Mouse (Mus musculus) intestine, embryonic 15.5 days (tissue): ENCODE results near the gene Tcf23. TPM values are rescaled to one million over a fixed set of nuclear protein-coding genes. Genes with fewer than 3 reads are reported as not detected.
"Not testable (repeated sequence)": the region's sequence is repeated elsewhere in the genome, so short reads cannot be mapped to it uniquely, and the experiment has no call there.

ENCODE experiments used
- ATAC-seq: fragments of 200-750 bp; cut with Nextera tagmentation; 2 replicates; pipeline ENCODE4 v1.8.0; 2017; ENCODE audit warnings: moderate TSS enrichment, moderate library complexity
- H3K27ac ChIP-seq: fragments of 300-500 bp; sonication (generic); 2 replicates; pipeline ENCODE4 v1.5.1; 2015; ENCODE audit warnings: mild to moderate bottlenecking, inconsistent platforms
- H3K27me3 ChIP-seq: fragments of 300-500 bp; sonication (generic); replicated peaks from 2 replicates; pipeline ENCODE4 v1.6.1; 2015; ENCODE audit warnings: inconsistent platforms
- H3K36me3 ChIP-seq: fragments of 300-500 bp; sonication (generic); 2 replicates; pipeline ENCODE4 v1.6.1; 2015; ENCODE audit warnings: inconsistent platforms
- H3K4me1 ChIP-seq: fragments of 300-500 bp; sonication (generic); replicated peaks from 2 replicates; pipeline ENCODE4 v1.6.1; 2015; ENCODE audit warnings: inconsistent platforms
- H3K4me2 ChIP-seq: fragments of 300-500 bp; sonication (generic); replicated peaks from 2 replicates; pipeline ENCODE4 v1.6.1; 2015; ENCODE audit warnings: mild to moderate bottlenecking, inconsistent platforms
- H3K4me3 ChIP-seq: fragments of 300-500 bp; sonication (generic); replicated peaks from 2 replicates; pipeline ENCODE4 v1.5.1; 2015; ENCODE audit warnings: inconsistent platforms
- H3K9ac ChIP-seq: fragments of 300-500 bp; sonication (generic); 2 replicates; pipeline ENCODE4 v1.6.1; 2015; ENCODE audit warnings: inconsistent platforms
- H3K9me3 ChIP-seq: fragments of 300-500 bp; sonication (generic); 2 replicates; pipeline ENCODE4 v1.6.1; 2016; ENCODE audit warnings: inconsistent platforms
- WGBS: fragments of 180-500 bp; shearing (Covaris S2); methylation state at CpG from one replicate; pipeline ENCODE4 v1.1.7; 2015; 5-methylcytosine and 5-hydroxymethylcytosine counted together
- polyA plus RNA-seq: library from polyadenylated mRNA; unstranded; fragments of >200 nt; fragmentation: Nextera tagmentation; extraction: Ambion mirVana; gene quantifications from 2 replicates; pipeline ENCODE4 v1.2.1, GENCODE M21; 2015

Gene Tcf23
- polyA plus RNA-seq, 1 experiment from 2014 or later: 2.2 TPM

GRCm38 (mm10) chr5:31012737-31013136 is 44.3 kb downstream of the Tcf23 start:
- Histone ChIP-seq H3K27me3 (no peaks in the 10 kb centered on the region), H3K4me2 (no peak overlapping the region), H3K27ac (no peak overlapping the region), H3K4me3 (no peak overlapping the region), H3K9ac (no peak overlapping the region), H3K9me3 (no peaks in the 10 kb centered on the region), H3K4me1 (no peaks in the 10 kb centered on the region), H3K36me3 (no peaks in the 10 kb centered on the region)
- 60% methylated on average over 3 of the region's 3 CpGs for WGBS
- ATAC-seq: no peak

GRCm38 (mm10) chr5:31015913-31016312 is 47.5 kb downstream of the Tcf23 start:
- H3K4me3 ChIP-seq: no peak overlapping the region
- 21% methylated on average over 2 of the region's 2 CpGs for WGBS
- no peak overlapping the region for H3K27ac ChIP-seq
- no peak overlapping the region for H3K4me2 ChIP-seq
- H3K27me3 ChIP-seq: no peaks in the 10 kb centered on the region
- H3K4me1 ChIP-seq: no peaks in the 10 kb centered on the region
- ATAC-seq: no peak
- H3K36me3 ChIP-seq: no peaks in the 10 kb centered on the region
- H3K9ac ChIP-seq: no peak overlapping the region
- no peaks in the 10 kb centered on the region for H3K9me3 ChIP-seq

GRCm38 (mm10) chr5:31021790-31022189 is 53.3 kb downstream of the Tcf23 start:
- H3K27me3 ChIP-seq, ATAC-seq, H3K27ac ChIP-seq, H3K4me2 ChIP-seq, H3K9ac ChIP-seq, H3K4me1 ChIP-seq, H3K9me3 ChIP-seq, H3K36me3 ChIP-seq, H3K4me3 ChIP-seq: not testable (repeated sequence)
- 89% methylated on average over 5 of the region's 5 CpGs for WGBS

DNA sequence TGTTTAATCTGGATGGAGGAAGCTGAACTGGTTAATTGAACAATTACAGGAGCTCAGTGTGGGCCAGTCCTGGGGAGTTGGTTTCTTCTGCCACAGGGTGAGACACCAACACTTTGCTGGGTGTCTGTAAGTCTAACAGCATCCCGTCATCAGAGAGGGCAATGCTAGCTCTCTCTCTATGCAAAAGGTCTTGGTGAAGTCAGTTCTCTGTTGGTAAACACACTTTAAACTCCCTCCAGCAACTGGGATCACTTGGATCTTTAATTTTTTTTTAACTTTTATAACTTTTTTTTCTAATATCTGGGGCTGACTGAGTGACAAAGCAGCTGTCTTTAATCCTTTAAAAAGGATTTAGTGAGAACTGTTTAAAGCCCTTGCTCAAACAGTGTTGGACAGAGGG is 54.2 kb downstream of the Tcf23 start:
- no peaks in the 10 kb centered on the region for H3K36me3 ChIP-seq

GRCm38 (mm10) chr5:31023254-31023653 is 54.8 kb downstream of the Tcf23 start:
- no peaks in the 10 kb centered on the region for H3K36me3 ChIP-seq
- 22% methylated on average over 4 of the region's 4 CpGs for WGBS
- no peak overlapping the region for H3K4me2 ChIP-seq
- no peak overlapping the region for H3K9ac ChIP-seq
- H3K4me1 ChIP-seq: no peaks in the 10 kb centered on the region
- H3K27ac ChIP-seq: no peak overlapping the region
- H3K27me3 ChIP-seq: no peaks in the 10 kb centered on the region
- no peak for ATAC-seq
- no peak overlapping the region for H3K4me3 ChIP-seq
- no peaks in the 10 kb centered on the region for H3K9me3 ChIP-seq

More for the DNA sequence above, 54.2 kb downstream of the Tcf23 start:
- no peak overlapping the region for H3K27ac ChIP-seq
- H3K4me1 ChIP-seq: no peaks in the 10 kb centered on the region
- H3K27me3 ChIP-seq: no peaks in the 10 kb centered on the region
- no peak for ATAC-seq
- H3K4me2 ChIP-seq: no peak overlapping the region
- no peak overlapping the region for H3K4me3 ChIP-seq
- H3K9ac ChIP-seq: no peak overlapping the region
- no peaks in the 10 kb centered on the region for H3K9me3 ChIP-seq
- 48% methylated on average over 1 of the region's 1 CpGs for WGBS

DNA sequence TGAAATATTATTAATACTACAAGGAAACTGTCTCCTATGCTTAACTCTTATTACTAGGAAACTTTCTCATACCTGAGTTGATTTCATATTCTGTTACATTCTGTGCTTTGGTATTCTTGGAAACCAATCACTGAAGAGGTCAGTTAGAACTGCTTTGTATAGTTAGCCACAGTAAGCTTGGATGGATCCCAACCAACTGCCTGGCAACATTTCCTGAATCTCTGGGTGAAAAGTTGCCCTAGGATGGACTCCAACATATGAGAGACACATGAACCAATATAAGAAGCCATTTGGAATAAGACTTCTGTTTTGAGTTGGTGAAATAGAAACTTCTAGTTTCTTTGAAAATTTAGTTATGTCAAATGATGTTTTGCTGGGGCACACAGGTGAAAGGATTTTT is 56.2 kb downstream of the Tcf23 start:
- Histone ChIP-seq H3K27ac (no peak overlapping the region), H3K4me3 (no peak overlapping the region), H3K4me2 (no peak overlapping the region), H3K4me1 (no peaks in the 10 kb centered on the region), H3K9me3 (no peaks in the 10 kb centered on the region), H3K9ac (no peak overlapping the region), H3K27me3 (no peaks in the 10 kb centered on the region), H3K36me3 (no peaks in the 10 kb centered on the region)
- no peak for ATAC-seq

Other genes with a start within 250 kb of the Tcf23 start
- gene Mapre3, start 154.0 kb upstream of the Tcf23 start, polyA plus RNA-seq: 17.4 and 17.5 TPM in 2 replicates
- gene Tmem214, start 100.7 kb upstream of the Tcf23 start, polyA plus RNA-seq: 72.3 and 76.3 TPM in 2 replicates
- gene Agbl5, start 80.0 kb upstream of the Tcf23 start, polyA plus RNA-seq: 13.9 and 16.4 TPM in 2 replicates
- 449 and 476 TPM in 2 replicates for gene Ost4, start 60.9 kb upstream of the Tcf23 start, polyA plus RNA-seq
- gene Emilin1, start 55.3 kb upstream of the Tcf23 start, polyA plus RNA-seq: 183 and 190 TPM in 2 replicates
- gene Khk, start 47.2 kb upstream of the Tcf23 start, polyA plus RNA-seq: 23.3 and 26.9 TPM in 2 replicates
- 36.1 and 42.8 TPM in 2 replicates for gene Cgref1, start 23.1 kb upstream of the Tcf23 start, polyA plus RNA-seq
- 166 and 192 TPM in 2 replicates for gene Preb, start 8.3 kb upstream of the Tcf23 start, polyA plus RNA-seq
- gene Atraid, start 79.7 kb downstream of the Tcf23 start, polyA plus RNA-seq: 164 and 171 TPM in 2 replicates
- 12.8 and 15.1 TPM in 2 replicates for gene Slc5a6, start 80.3 kb downstream of the Tcf23 start, polyA plus RNA-seq
- 24.2 and 25.2 TPM in 2 replicates for gene Cad, start 86.1 kb downstream of the Tcf23 start, polyA plus RNA-seq
- gene Dnajc5g, start 137.6 kb downstream of the Tcf23 start, polyA plus RNA-seq: not detected in 2 replicates
- gene Slc30a3, start 139.6 kb downstream of the Tcf23 start, polyA plus RNA-seq: 0.26 and 0.34 TPM in 2 replicates
- gene Trim54, start 148.1 kb downstream of the Tcf23 start, polyA plus RNA-seq: not detected in 2 replicates
- gene Ucn, start 170.2 kb downstream of the Tcf23 start, polyA plus RNA-seq: not detected in 2 replicates
- gene Mpv17, start 185.6 kb downstream of the Tcf23 start, polyA plus RNA-seq: 57.1 and 67.9 TPM in 2 replicates
- gene Gm29609, start 211.2 kb downstream of the Tcf23 start, polyA plus RNA-seq: 2.1 and 2.4 TPM in 2 replicates
- 56.6 and 63.4 TPM in 2 replicates for gene Gtf3c2, start 211.5 kb downstream of the Tcf23 start, polyA plus RNA-seq
- gene Snx17, start 224.6 kb downstream of the Tcf23 start, polyA plus RNA-seq: 131 and 136 TPM in 2 replicates
- 58.0 and 67.3 TPM in 2 replicates for gene Eif2b4, start 224.8 kb downstream of the Tcf23 start, polyA plus RNA-seq
- gene Zfp513, start 233.6 kb downstream of the Tcf23 start, polyA plus RNA-seq: 8.1 and 8.8 TPM in 2 replicates